Mouse (Mus musculus) hindbrain, embryonic 12.5 days (tissue): ENCODE data around the gene Ankfy1. TPM values are rescaled to one million over a fixed set of nuclear protein-coding genes. Genes with fewer than 3 reads are reported as not detected.

Experiments used
- microRNA-seq: library from miRNA; unstranded; fragments of <30 nt; microRNA quantifications from one replicate; pipeline ENCODE4, GENCODE M21; 2017
- polyA plus RNA-seq: library from polyadenylated mRNA; unstranded; fragments of >200 nt; fragmentation: Nextera tagmentation; extraction: Ambion mirVana; gene quantifications from 2 replicates; pipeline ENCODE4 v1.2.1, GENCODE M21; 2016

Ankfy1 gene
- polyA plus RNA-seq, 1 experiment from 2014 or later, result 35.0 TPM

Small RNA genes lying within 50 kb of the gene (microRNA-seq; reads per million reads assigned to microRNA genes)
- gene Gm25678, result not detected

Other genes with a start within 250 kb of the Ankfy1 start
- 112 and 123 TPM in 2 replicates for gene Mybbp1a, start 248.7 kb upstream of the Ankfy1 start, polyA plus RNA-seq
- 8.8 and 9.3 TPM in 2 replicates for gene Spns2, start 200.1 kb upstream of the Ankfy1 start, polyA plus RNA-seq
- 0.15 TPM in 1 of 2 replicates, not detected in the other for gene Spns3, start 139.5 kb upstream of the Ankfy1 start, polyA plus RNA-seq
- gene Ube2g1, start 82.7 kb upstream of the Ankfy1 start, polyA plus RNA-seq, result 115 and 123 TPM in 2 replicates
- 5.7 and 6.3 TPM in 2 replicates for gene Cyb5d2, start 106.1 kb downstream of the Ankfy1 start, polyA plus RNA-seq
- gene Zzef1, start 106.2 kb downstream of the Ankfy1 start, polyA plus RNA-seq, result 13.5 and 14.3 TPM in 2 replicates